Mouse (Mus musculus) regulatory T cell (primary cell): ENCODE measurements around the gene Tmsb15b2.
"Not testable (repeated sequence)": the region's sequence is repeated elsewhere in the genome, so short reads cannot be mapped to it uniquely, and the experiment has no call there.

ENCODE experiments used
- in situ Hi-C: fragments of 300-600 bp; cut with MboI, MseI; formaldehyde crosslinking; loops from one replicate; pipeline ENCODE4 v1.15.1; 2025; ENCODE audit warnings: high pct_unique_total_duplicates

Tmsb15b2 gene

GRCm38 (mm10) chrX:136975397-136975796 lies at the start of gene Tmsb15b2:
Gene Tmsb15b2, minus strand, starts transcription at chrX:136975497.
- in situ Hi-C loops, result not testable (repeated sequence)

- in situ Hi-C loops, result no loop called here
These were observed 44.0 kb upstream of the Tmsb15b2 start for GRCm38 (mm10) chrX:137019310-137019709.

GRCm38 (mm10) chrX:137017668-137018067 lies 42.4 kb upstream of the Tmsb15b2 start:
- in situ Hi-C loops, result no loop called here

GRCm38 (mm10) chrX:137015099-137015709 lies 39.9 kb upstream of the Tmsb15b2 start:
- in situ Hi-C loops, result no loop called here

GRCm38 (mm10) chrX:136996256-136996655 lies 21.0 kb upstream of the Tmsb15b2 start:
- in situ Hi-C loops, result no loop called here

GRCm38 (mm10) chrX:136993641-136994040 lies 18.3 kb upstream of the Tmsb15b2 start:
- in situ Hi-C loops, result no loop called here

GRCm38 (mm10) chrX:136992978-136993547 lies 17.8 kb upstream of the Tmsb15b2 start, which contains the start of gene Zcchc18:
Gene Zcchc18, plus strand, starts transcription at chrX:136993155.
- in situ Hi-C loops, result no loop called here

GRCm38 (mm10) chrX:136992191-136992965 lies 17.1 kb upstream of the Tmsb15b2 start:
- in situ Hi-C loops, result no loop called here

- in situ Hi-C loops, result no loop called here
These were observed 16.0 kb upstream of the Tmsb15b2 start for GRCm38 (mm10) chrX:136991274-136991673.

GRCm38 (mm10) chrX:136986039-136986438 lies 10.7 kb upstream of the Tmsb15b2 start:
- in situ Hi-C loops, result no loop called here

GRCm38 (mm10) chrX:136978616-136979015 lies 3.3 kb upstream of the Tmsb15b2 start:
- in situ Hi-C loops, result no loop called here

GRCm38 (mm10) chrX:136976424-136977084 lies 1.3 kb upstream of the Tmsb15b2 start, which contains the start of the genes Tmsb15l and Tmsb15b1:
Gene Tmsb15l, minus strand, starts transcription at chrX:136976869.
Gene Tmsb15b1, minus strand, starts transcription at chrX:136976874.
- in situ Hi-C loops, result no loop called here

GRCm38 (mm10) chrX:136959688-136960087 lies 15.6 kb downstream of the Tmsb15b2 start:
- in situ Hi-C loops, result no loop called here

GRCm38 (mm10) chrX:136958300-136958699 lies 17.0 kb downstream of the Tmsb15b2 start:
- in situ Hi-C loops, result not testable (repeated sequence)

GRCm38 (mm10) chrX:136957583-136958279 lies 17.6 kb downstream of the Tmsb15b2 start:
- in situ Hi-C loops, result not testable (repeated sequence)

GRCm38 (mm10) chrX:136937985-136938384 lies 37.3 kb downstream of the Tmsb15b2 start:
- in situ Hi-C loops, result no loop called here

- in situ Hi-C loops, result no loop called here
These were observed 48.3 kb downstream of the Tmsb15b2 start, which contains the start of gene H2bfm for GRCm38 (mm10) chrX:136927031-136927430. Gene H2bfm, plus strand, starts transcription at chrX:136927325.

- in situ Hi-C loops, result no loop called here
These were observed 49.4 kb downstream of the Tmsb15b2 start for GRCm38 (mm10) chrX:136925863-136926262.
